Mouse (Mus musculus): ENCODE data around the gene Mki67.

The Mki67 gene

GRCm38 (mm10) chr7:135715642-135716444 is at the start of gene Mki67:
TSS of gene Mki67 (minus strand) at chr7:135716361.
- no peak for DNase-seq (ENCODE audit: low spot score in 2 of 2)

DNA sequence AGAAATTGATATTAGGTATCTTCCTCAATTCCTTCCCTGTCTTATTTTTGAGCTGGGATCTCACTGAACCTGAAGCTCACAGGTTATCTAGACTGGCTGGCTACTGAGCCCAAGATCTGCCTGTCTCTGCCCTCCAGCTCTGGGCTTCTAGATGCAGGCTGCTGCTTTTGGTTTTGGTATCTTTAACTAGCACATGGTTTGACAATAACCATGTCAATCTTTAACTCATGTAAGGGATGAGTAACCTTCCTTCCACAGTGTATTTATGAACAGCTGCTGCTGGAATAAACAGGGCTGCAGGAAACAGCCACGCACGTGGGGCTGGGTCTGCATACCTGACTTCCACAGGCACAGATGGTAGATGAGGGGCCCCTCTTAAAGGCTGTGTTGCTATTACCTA is 47.1 kb upstream of the Mki67 start:
- no peak for DNase-seq (ENCODE audit: low spot score in 2 of 2)

- no peak for DNase-seq (ENCODE audit: low spot score in 2 of 2)
These were observed 42.8 kb upstream of the Mki67 start for GRCm38 (mm10) chr7:135758754-135759510.

DNA sequence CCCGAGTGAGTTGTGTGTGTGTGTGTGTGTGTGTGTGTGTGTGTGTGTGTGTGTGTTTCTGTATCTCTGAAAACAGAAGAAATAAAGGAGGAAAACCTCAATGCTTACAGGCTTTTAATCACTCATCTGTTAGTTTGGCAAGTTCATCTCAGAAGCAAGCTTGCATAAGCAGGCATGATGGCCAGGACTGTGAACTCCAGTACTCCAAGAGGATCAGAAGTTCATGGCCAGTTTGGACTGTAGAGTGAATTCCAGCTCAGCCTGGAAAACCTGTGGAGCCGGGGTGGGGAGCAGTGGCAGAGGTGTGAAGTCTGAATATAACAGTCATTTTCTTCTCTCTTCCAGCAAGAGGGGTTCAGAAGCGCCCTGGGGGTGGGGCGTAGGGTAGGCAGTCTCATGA is 42.0 kb upstream of the Mki67 start:
- DNase-seq (ENCODE audit: low spot score in 2 of 2) = no peak

DNA sequence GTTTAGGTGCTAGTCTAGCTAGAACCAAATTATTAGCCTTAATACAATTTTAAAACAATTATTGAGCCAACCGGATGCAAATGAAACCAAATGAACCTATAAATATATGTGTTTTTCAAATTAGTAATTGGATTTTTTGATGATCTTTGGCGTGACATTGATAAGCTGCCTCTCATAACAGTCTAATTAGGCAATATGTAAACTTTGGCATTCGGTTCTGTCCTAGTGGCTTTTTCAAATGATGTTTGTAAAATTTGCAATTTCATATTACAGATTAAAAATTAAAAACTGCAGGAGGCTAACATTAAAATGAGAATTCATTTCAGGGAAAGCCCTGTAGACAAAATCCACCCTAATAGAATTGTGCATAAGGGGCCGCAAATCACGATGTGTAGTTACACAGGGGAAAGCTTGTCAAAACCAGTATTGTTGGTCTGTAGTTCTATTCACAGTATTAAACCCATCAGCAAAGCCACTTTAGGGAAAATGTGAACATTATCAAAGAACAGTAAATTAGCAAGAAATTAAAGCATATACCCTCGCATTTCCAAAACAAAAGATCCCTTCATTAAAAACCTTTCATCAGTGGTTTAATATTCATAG is 40.9 kb upstream of the Mki67 start:
- DNase-seq (ENCODE audit: low spot score in 2 of 2) = no peak

GRCm38 (mm10) chr7:135748986-135749385 is 32.8 kb upstream of the Mki67 start:
- DNase-seq (ENCODE audit: low spot score in 2 of 2) = no peak

DNA sequence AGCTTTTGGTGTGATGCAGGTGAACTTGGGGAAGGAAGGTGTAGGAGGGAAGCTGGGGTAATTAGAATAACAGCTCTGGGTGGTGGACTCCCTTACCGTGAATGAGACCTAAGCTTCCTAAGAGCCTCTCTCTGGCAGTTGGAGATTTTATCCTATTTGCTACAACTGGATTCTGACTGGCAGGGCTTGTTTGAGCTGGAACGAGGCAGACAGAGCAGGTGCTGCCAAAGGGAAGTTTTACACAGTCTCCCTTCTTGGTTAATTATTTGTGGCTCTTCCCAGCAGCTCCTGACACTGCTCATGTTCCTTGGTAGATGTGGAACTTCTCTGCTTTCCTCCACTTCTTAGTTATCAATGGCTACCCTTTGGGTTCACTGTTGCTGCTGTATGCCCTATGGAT is 30.9 kb upstream of the Mki67 start:
- DNase-seq (ENCODE audit: low spot score in 2 of 2) = no peak

DNA sequence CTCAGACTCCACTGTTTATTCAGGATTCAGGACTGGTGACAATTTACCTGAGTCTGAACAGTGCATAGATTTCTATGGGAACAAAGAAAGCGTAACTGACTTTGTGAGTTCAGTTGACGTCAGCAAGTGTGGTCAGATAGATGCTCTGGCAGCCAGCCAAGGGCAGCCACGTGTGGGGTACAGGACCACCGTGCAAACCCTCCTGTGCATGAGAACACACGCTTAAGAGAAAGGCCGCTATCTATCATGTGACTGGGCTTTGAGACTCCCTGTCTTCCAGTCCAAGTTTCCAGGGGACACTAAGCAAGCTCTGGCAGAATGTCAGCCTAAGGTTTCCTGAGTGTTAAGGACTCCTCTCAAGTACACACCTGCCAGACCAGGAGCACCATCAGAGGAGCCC is 30.4 kb upstream of the Mki67 start:
- DNase-seq (ENCODE audit: low spot score in 2 of 2) = no peak

DNA sequence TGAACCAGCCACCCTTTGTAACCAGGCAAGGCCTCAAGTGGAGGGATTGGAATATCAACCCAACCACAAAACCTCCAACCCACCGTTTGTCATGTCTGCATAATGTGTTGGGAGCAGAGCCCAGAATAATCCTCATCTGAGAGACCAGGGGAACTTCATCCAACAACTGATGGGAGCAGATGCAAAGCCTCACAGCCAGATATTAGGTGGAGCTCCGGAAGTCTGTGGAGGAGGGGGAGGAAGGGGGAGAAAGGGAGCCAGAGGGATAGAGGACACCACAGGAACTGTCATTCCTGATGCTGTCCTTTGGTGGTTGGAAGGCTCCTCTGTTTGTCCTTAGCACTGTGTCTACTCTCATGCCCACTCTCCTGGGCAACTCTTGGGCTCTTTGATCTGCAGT is 28.9 kb upstream of the Mki67 start:
- no peak for DNase-seq (ENCODE audit: low spot score in 2 of 2)

- no peak for DNase-seq (ENCODE audit: low spot score in 2 of 2)
These were observed 24.3 kb upstream of the Mki67 start for GRCm38 (mm10) chr7:135740453-135740852.

- no peak for DNase-seq (ENCODE audit: low spot score in 2 of 2)
These were observed 20.4 kb upstream of the Mki67 start for GRCm38 (mm10) chr7:135736581-135736886.

- DNase-seq (ENCODE audit: low spot score in 2 of 2) = peak; percentile 68 to 85
These were observed 19.8 kb upstream of the Mki67 start for GRCm38 (mm10) chr7:135735691-135736580.

- no peak for DNase-seq (ENCODE audit: low spot score in 2 of 2)
These were observed 18.9 kb upstream of the Mki67 start for GRCm38 (mm10) chr7:135734911-135735646.

GRCm38 (mm10) chr7:135734379-135734778 is 18.2 kb upstream of the Mki67 start:
- DNase-seq (ENCODE audit: low spot score in 2 of 2) = no peak

DNA sequence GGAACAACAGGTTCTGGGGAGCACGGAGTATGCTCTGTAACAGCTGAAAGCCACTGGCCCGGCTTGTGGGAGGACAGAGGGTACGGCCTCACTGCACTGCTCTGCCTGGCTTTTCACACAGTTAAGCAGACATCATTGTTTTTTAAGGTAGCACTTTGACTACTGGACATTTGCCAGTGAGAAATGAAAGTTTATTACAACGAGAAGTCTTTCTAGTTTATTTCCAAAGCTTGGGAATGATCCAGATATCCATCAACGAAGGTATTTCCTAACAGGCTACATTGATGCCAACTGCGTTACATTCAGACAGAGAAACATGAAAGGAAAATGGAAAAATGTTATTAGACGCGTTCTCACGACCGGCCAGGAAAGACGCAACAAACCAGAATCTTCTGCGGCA is 11.9 kb upstream of the Mki67 start:
- DNase-seq (ENCODE audit: low spot score in 2 of 2) = no peak

DNA sequence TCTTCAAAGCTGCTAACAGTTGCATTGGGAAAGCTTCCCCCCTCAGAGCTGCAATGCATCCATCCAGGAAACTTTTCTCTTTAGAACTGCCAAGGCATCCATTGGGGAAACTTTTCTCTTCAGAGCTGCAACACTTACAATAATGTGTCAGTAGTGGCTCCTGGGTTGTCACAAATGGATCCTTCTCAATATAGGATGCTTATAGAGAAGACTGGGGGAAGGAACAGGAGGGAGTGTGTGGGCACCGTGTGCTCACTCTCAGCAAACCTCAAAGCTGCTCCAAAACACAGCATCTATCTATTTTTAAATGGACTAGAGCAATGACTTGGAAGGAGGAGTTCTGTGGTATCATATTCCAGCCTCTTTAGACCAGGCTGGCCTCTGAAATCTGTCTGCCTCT is 10.5 kb upstream of the Mki67 start:
- DNase-seq (ENCODE audit: low spot score in 2 of 2) = no peak

- no peak for DNase-seq (ENCODE audit: low spot score in 2 of 2)
These were observed 7.6 kb upstream of the Mki67 start for GRCm38 (mm10) chr7:135723672-135724341.

DNA sequence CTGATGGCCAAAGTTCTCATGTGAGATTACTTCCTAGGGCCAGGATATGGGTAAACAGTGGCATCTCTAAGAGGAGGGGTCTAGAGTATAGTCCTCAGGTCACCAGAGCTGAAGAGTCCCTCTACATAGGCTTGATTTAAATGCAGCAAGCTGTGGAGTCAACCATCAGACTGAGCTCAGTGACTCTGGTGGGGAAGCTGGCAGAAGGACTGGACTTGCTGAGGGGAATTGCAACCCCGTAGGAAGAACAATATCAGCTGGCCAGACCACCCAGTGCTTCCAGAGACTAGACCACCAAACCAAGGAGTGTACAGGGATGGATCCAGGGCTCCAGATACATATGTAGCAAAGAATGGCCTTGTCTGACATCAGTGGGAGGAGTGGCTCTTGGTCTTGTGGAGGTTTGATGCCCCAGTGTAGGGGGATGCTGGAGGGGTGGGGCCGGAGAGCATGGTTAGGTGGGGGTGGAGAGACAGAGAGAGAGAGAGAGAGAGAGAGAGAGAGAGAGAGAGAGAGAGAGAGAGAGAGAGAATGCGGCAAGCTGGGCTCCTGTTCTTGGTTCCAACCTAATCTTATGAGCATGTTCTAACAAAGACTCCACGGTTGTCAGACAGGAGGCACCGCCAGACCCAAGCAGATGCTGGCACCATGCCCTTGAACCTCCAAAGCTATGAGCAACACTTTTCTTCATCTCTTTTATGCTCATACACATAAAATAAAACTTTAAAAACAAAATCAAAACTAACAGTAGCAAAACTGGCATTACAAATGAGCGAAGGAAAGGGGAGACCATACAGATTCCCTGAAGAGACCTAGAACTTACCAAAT is 6.1 kb upstream of the Mki67 start:
- DNase-seq (ENCODE audit: low spot score in 2 of 2) = no peak

- DNase-seq (ENCODE audit: low spot score in 2 of 2) = no peak
These were observed 5.4 kb upstream of the Mki67 start for GRCm38 (mm10) chr7:135721436-135721992.
